Mouse (Mus musculus): ENCODE data around the gene Fcrlb. TPM values are rescaled to one million over a fixed set of nuclear protein-coding genes. Genes with fewer than 3 reads are reported as not detected.

Fcrlb gene
- polyA plus RNA-seq, 2 experiments: 0.08 TPM; not detected in 1

GRCm38 (mm10) chr1:170865406-170865805, 47.3 kb downstream of the Fcrlb start:
- H3K27ac ChIP-seq (replicated peaks; ENCODE audit: low read depth, low read length): no peak overlapping the region
- H3K27me3 ChIP-seq (ENCODE audit: control insufficient read depth, insufficient read depth, low read length): no peaks in the 10 kb centered on the region
- 81% methylated on average over 5 of the region's 5 CpGs for WGBS
- TF ChIP-seq POLR2A (IDR thresholded peaks at IDR 0.05; ENCODE audit: borderline replicate concordance, extremely low read depth, insufficient read depth, insufficient read length): no peak
- H3K9me3 ChIP-seq (ENCODE audit: control insufficient read depth, low read length): no peaks in the 10 kb centered on the region
- H3K4me2 ChIP-seq (replicated peaks; ENCODE audit: low read depth, low read length, severe bottlenecking): no peak overlapping the region
- peaks cover 6% of the 10 kb centered on the region for H3K4me1 ChIP-seq (ENCODE audit: control insufficient read depth, insufficient read depth, low read length)
- H3K9ac ChIP-seq (ENCODE audit: low read depth, low read length, severe bottlenecking): no peak overlapping the region
- DNase-seq (ENCODE audit: low spot score) (no peak), ATAC-seq (ENCODE audit: low FRiP score, low read depth) (no peak)
- H3K36me3 ChIP-seq (ENCODE audit: control insufficient read depth, insufficient read depth, low read length): no peaks in the 10 kb centered on the region
- H3K4me3 ChIP-seq (replicated peaks; ENCODE audit: low read length): no peak overlapping the region

GRCm38 (mm10) chr1:170864754-170865153, 48.0 kb downstream of the Fcrlb start:
- ATAC-seq (ENCODE audit: low FRiP score, low read depth) (no peak), DNase-seq (ENCODE audit: low spot score) (no peak)
- Histone ChIP-seq H3K27me3 (ENCODE audit: control insufficient read depth, insufficient read depth, low read length) (no peaks in the 10 kb centered on the region), H3K36me3 (ENCODE audit: control insufficient read depth, insufficient read depth, low read length) (no peaks in the 10 kb centered on the region), H3K9me3 (ENCODE audit: control insufficient read depth, low read length) (no peaks in the 10 kb centered on the region), H3K9ac (ENCODE audit: low read depth, low read length, severe bottlenecking) (no peak overlapping the region), H3K4me3 (replicated peaks; ENCODE audit: low read length) (no peak overlapping the region), H3K27ac (replicated peaks; ENCODE audit: low read depth, low read length) (no peak overlapping the region), H3K4me2 (replicated peaks; ENCODE audit: low read depth, low read length, severe bottlenecking) (no peak overlapping the region), H3K4me1 (ENCODE audit: control insufficient read depth, insufficient read depth, low read length) (peaks cover 6% of the 10 kb centered on the region)
- WGBS: 71% methylated on average over 3 of the region's 3 CpGs
- TF ChIP-seq POLR2A (IDR thresholded peaks at IDR 0.05; ENCODE audit: borderline replicate concordance, extremely low read depth, insufficient read depth, insufficient read length): no peak

GRCm38 (mm10) chr1:170864234-170864633, 48.5 kb downstream of the Fcrlb start:
- no peak overlapping the region for H3K9ac ChIP-seq (ENCODE audit: low read depth, low read length, severe bottlenecking)
- no peak overlapping the region for H3K4me3 ChIP-seq (replicated peaks; ENCODE audit: low read length)
- no peak overlapping the region for H3K27ac ChIP-seq (replicated peaks; ENCODE audit: low read depth, low read length)
- ATAC-seq (ENCODE audit: low FRiP score, low read depth): no peak
- no peaks in the 10 kb centered on the region for H3K9me3 ChIP-seq (ENCODE audit: control insufficient read depth, low read length)
- no peak for TF ChIP-seq POLR2A (IDR thresholded peaks at IDR 0.05; ENCODE audit: borderline replicate concordance, extremely low read depth, insufficient read depth, insufficient read length)
- H3K36me3 ChIP-seq (ENCODE audit: control insufficient read depth, insufficient read depth, low read length): no peaks in the 10 kb centered on the region
- H3K4me1 ChIP-seq (ENCODE audit: control insufficient read depth, insufficient read depth, low read length): peaks cover 6% of the 10 kb centered on the region
- H3K27me3 ChIP-seq (ENCODE audit: control insufficient read depth, insufficient read depth, low read length): no peaks in the 10 kb centered on the region
- H3K4me2 ChIP-seq (replicated peaks; ENCODE audit: low read depth, low read length, severe bottlenecking): no peak overlapping the region
- no peak for DNase-seq (ENCODE audit: low spot score)

GRCm38 (mm10) chr1:170863033-170863432, 49.7 kb downstream of the Fcrlb start:
- Histone ChIP-seq H3K4me1 (ENCODE audit: control insufficient read depth, insufficient read depth, low read length) (peaks cover 6% of the 10 kb centered on the region), H3K9ac (ENCODE audit: low read depth, low read length, severe bottlenecking) (no peak overlapping the region), H3K36me3 (ENCODE audit: control insufficient read depth, insufficient read depth, low read length) (no peaks in the 10 kb centered on the region), H3K9me3 (ENCODE audit: control insufficient read depth, low read length) (no peaks in the 10 kb centered on the region), H3K4me3 (replicated peaks; ENCODE audit: low read length) (no peak overlapping the region), H3K27me3 (ENCODE audit: control insufficient read depth, insufficient read depth, low read length) (no peaks in the 10 kb centered on the region), H3K4me2 (replicated peaks; ENCODE audit: low read depth, low read length, severe bottlenecking) (no peak overlapping the region), H3K27ac (replicated peaks; ENCODE audit: low read depth, low read length) (no peak overlapping the region)
- 72% methylated on average over 4 of the region's 4 CpGs for WGBS
- DNase-seq (ENCODE audit: low spot score) (no peak), ATAC-seq (ENCODE audit: low FRiP score, low read depth) (no peak)
- TF ChIP-seq POLR2A (IDR thresholded peaks at IDR 0.05; ENCODE audit: borderline replicate concordance, extremely low read depth, insufficient read depth, insufficient read length): no peak

GRCm38 (mm10) chr1:170862435-170862717, 50.4 kb downstream of the Fcrlb start:
- H3K9ac ChIP-seq (ENCODE audit: low read depth, low read length, severe bottlenecking): no peak overlapping the region
- H3K9me3 ChIP-seq (ENCODE audit: control insufficient read depth, low read length): no peaks in the 10 kb centered on the region
- H3K4me3 ChIP-seq (replicated peaks; ENCODE audit: low read length): no peak overlapping the region
- no peaks in the 10 kb centered on the region for H3K27me3 ChIP-seq (ENCODE audit: control insufficient read depth, insufficient read depth, low read length)
- H3K4me2 ChIP-seq (replicated peaks; ENCODE audit: low read depth, low read length, severe bottlenecking): no peak overlapping the region
- no peak overlapping the region for H3K27ac ChIP-seq (replicated peaks; ENCODE audit: low read depth, low read length)
- H3K36me3 ChIP-seq (ENCODE audit: control insufficient read depth, insufficient read depth, low read length): no peaks in the 10 kb centered on the region
- ATAC-seq (ENCODE audit: low FRiP score, low read depth): no peak
- DNase-seq (ENCODE audit: low spot score): no peak
- TF ChIP-seq POLR2A (IDR thresholded peaks at IDR 0.05; ENCODE audit: borderline replicate concordance, extremely low read depth, insufficient read depth, insufficient read length): no peak
- WGBS: 80% methylated on average over 3 of the region's 3 CpGs
- peaks cover 6% of the 10 kb centered on the region for H3K4me1 ChIP-seq (ENCODE audit: control insufficient read depth, insufficient read depth, low read length)

Data from limb, embryonic 14.5 days (tissue).